Comparison of ENCODE assay signal across 7 mouse cellular contexts in the genomic region with DNA sequence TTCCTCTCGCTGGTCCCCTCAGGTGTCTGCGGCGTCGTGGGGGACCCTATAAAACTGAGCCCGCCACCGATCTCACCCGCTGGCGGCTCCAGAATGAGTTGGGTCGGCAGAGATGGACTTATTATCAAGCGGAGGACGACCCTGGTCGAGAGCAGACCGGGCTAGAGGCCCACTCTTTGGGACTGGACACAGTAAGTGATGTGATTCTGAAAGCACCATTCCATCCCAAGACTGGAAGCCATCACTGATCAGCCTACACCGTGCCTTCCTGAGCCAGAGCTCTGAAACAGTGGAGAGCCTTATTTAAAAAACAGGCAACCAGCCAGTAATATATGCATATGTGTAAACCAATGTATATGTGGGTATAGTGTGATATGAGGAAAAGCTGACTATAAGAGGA. TPM values are rescaled to one million over a fixed set of nuclear protein-coding genes. Genes with fewer than 3 reads are reported as not detected.
DNase-seq lines count a peak whose midpoint lies in the region; ATAC-seq and TF ChIP-seq lines count a peak whose summit lies in the region.

No protein-coding gene starts in this region.

- peak; percentile 27; the same call in 1 of the 2 replicates for ATAC-seq in lung, embryonic 15.5 days (ENCODE audit: borderline replicate concordance, extremely low read depth, low FRiP score, low TSS enrichment)
- peak; percentile 25 for ATAC-seq in embryonic facial prominence, embryonic 12.5 days (ENCODE audit: insufficient number of reproducible peaks, insufficient read depth, low FRiP score, low TSS enrichment)

- WGBS in lung, embryonic 15.5 days, result 2% methylated on average over 14 of the region's 14 CpGs
- 3% methylated on average over 14 of the region's 14 CpGs for WGBS in embryonic facial prominence, embryonic 12.5 days
- 2% methylated on average over 14 of the region's 14 CpGs for WGBS in limb, embryonic 10.5 days
- 2% methylated on average over 14 of the region's 14 CpGs for WGBS in small intestine, adult 2 months

- peak overlapping the region; percentile 66 for H3K27ac ChIP-seq in lung, embryonic 15.5 days
- peak overlapping the region; percentile 83 for H3K27ac ChIP-seq in embryonic facial prominence, embryonic 12.5 days
- H3K27ac ChIP-seq in limb, embryonic 10.5 days, result peak overlapping the region; percentile 80
- no peak overlapping the region for H3K27ac ChIP-seq in small intestine, adult 2 months (ENCODE audit: insufficient read depth, low read depth, low read length)

- no peak for DNase-seq in lung, postnatal 14 days
- no peak for DNase-seq in limb, embryonic 10.5 days (ENCODE audit: low spot score)
- no peak for DNase-seq in spleen, adult 12 weeks (ENCODE audit: low spot score)
- no peak for DNase-seq in kidney, postnatal 4 days

- no peak; the same call in 1 of the 2 replicates for TF ChIP-seq CTCF in small intestine, adult 2 months (IDR thresholded peaks at IDR 0.05; ENCODE audit: extremely low read depth, insufficient read length, insufficient replicate concordance, low read depth, low read length)

- no peaks in the 10 kb centered on the region for H3K9me3 ChIP-seq in lung, embryonic 15.5 days
- no peaks in the 10 kb centered on the region for H3K9me3 ChIP-seq in embryonic facial prominence, embryonic 12.5 days
- H3K9me3 ChIP-seq in limb, embryonic 10.5 days (replicated peaks), result no peaks in the 10 kb centered on the region

- peaks cover 16% of the 10 kb centered on the region for H3K4me1 ChIP-seq in lung, embryonic 15.5 days
- H3K4me1 ChIP-seq in embryonic facial prominence, embryonic 12.5 days, result peaks cover 10% of the 10 kb centered on the region; the same call in 1 of the 2 replicates
- peaks cover 18% of the 10 kb centered on the region for H3K4me1 ChIP-seq in limb, embryonic 10.5 days
- H3K4me1 ChIP-seq in small intestine, adult 2 months (ENCODE audit: control insufficient read depth, insufficient read depth, insufficient read length, low read length), result peaks cover 5% of the 10 kb centered on the region; the same call in 1 of the 2 replicates

- H3K36me3 ChIP-seq in lung, embryonic 15.5 days, result peaks cover 7% of the 10 kb centered on the region; the same call in 1 of the 2 replicates
- peaks cover 33% of the 10 kb centered on the region for H3K36me3 ChIP-seq in embryonic facial prominence, embryonic 12.5 days
- H3K36me3 ChIP-seq in limb, embryonic 10.5 days, result peaks cover 39% of the 10 kb centered on the region
- peaks cover 14% of the 10 kb centered on the region for H3K36me3 ChIP-seq in small intestine, adult 2 months (ENCODE audit: control insufficient read depth, insufficient read depth, low read length)

- TF ChIP-seq POLR2A in small intestine, adult 2 months (IDR thresholded peaks at IDR 0.05; ENCODE audit: low read depth, low read length), result no peak

- H3K9ac ChIP-seq in lung, embryonic 15.5 days, result peak overlapping the region; percentile 69
- peak overlapping the region; percentile 68 for H3K9ac ChIP-seq in embryonic facial prominence, embryonic 12.5 days

- H3K4me2 ChIP-seq in lung, embryonic 15.5 days, result peak overlapping the region; percentile 92
- H3K4me2 ChIP-seq in embryonic facial prominence, embryonic 12.5 days (replicated peaks), result peak overlapping the region; percentile 84

- peak overlapping the region; percentile 70 for H3K4me3 ChIP-seq in lung, embryonic 15.5 days
- H3K4me3 ChIP-seq in embryonic facial prominence, embryonic 12.5 days, result peak overlapping the region; percentile 71
- peak overlapping the region; percentile 64 for H3K4me3 ChIP-seq in limb, embryonic 10.5 days
- peak overlapping the region; percentile 75 for H3K4me3 ChIP-seq in small intestine, adult 2 months (ENCODE audit: low read depth, low read length)

- H3K27me3 ChIP-seq in lung, embryonic 15.5 days, result no peaks in the 10 kb centered on the region
- no peaks in the 10 kb centered on the region for H3K27me3 ChIP-seq in embryonic facial prominence, embryonic 12.5 days
- no peaks in the 10 kb centered on the region for H3K27me3 ChIP-seq in limb, embryonic 10.5 days (ENCODE audit: low read depth, poor library complexity, severe bottlenecking)
- no peaks in the 10 kb centered on the region for H3K27me3 ChIP-seq in small intestine, adult 2 months (ENCODE audit: control insufficient read depth, insufficient read depth, low read length)

RNA-seq across cellular contexts. Expression of a gene that starts 0.4 kb away (rescaled TPM):
- 23.2 and 26.5 TPM in 2 replicates for polyA plus RNA-seq in lung, embryonic 15.5 days (2015; fragmentation: Nextera tagmentation; extraction: Ambion mirVana)
- 38.6 and 38.8 TPM in 2 replicates for polyA plus RNA-seq in embryonic facial prominence, embryonic 12.5 days (2016; fragmentation: Nextera tagmentation; extraction: Ambion mirVana)
- 51.2 and 52.5 TPM in 2 replicates for polyA plus RNA-seq in limb, embryonic 10.5 days (2016; fragmentation: Nextera tagmentation; extraction: Ambion mirVana)
- 9.6 and 16.0 TPM in 2 replicates for polyA plus RNA-seq in small intestine, adult 2 months (2012; rRNA removed)

RNA-seq across cellular contexts. Expression of a gene that starts 30.2 kb away (rescaled TPM):
- polyA plus RNA-seq in lung, embryonic 15.5 days (2015; fragmentation: Nextera tagmentation; extraction: Ambion mirVana), result not detected in 2 replicates
- not detected in 2 replicates for polyA plus RNA-seq in embryonic facial prominence, embryonic 12.5 days (2016; fragmentation: Nextera tagmentation; extraction: Ambion mirVana)
- not detected in 2 replicates for polyA plus RNA-seq in limb, embryonic 10.5 days (2016; fragmentation: Nextera tagmentation; extraction: Ambion mirVana)
- 0.11 TPM in 1 of 2 replicates, not detected in the other for polyA plus RNA-seq in small intestine, adult 2 months (2012; rRNA removed)

RNA-seq across cellular contexts. Expression of a gene that starts 43.6 kb away (rescaled TPM):
- 0.59 TPM in 1 of 2 replicates, not detected in the other for polyA plus RNA-seq in lung, embryonic 15.5 days (2015; fragmentation: Nextera tagmentation; extraction: Ambion mirVana)
- 0.09 TPM in 1 of 2 replicates, not detected in the other for polyA plus RNA-seq in embryonic facial prominence, embryonic 12.5 days (2016; fragmentation: Nextera tagmentation; extraction: Ambion mirVana)
- polyA plus RNA-seq in limb, embryonic 10.5 days (2016; fragmentation: Nextera tagmentation; extraction: Ambion mirVana), result 0.10 TPM in 1 of 2 replicates, not detected in the other
- polyA plus RNA-seq in small intestine, adult 2 months (2012; rRNA removed), result not detected in 2 replicates
